Mouse (Mus musculus) layer of hippocampus, adult 11-12 months (tissue): ENCODE data around the gene Ahcyl1.
"Not testable (repeated sequence)": the region's sequence is repeated elsewhere in the genome, so short reads cannot be mapped to it uniquely, and the experiment has no call there.

Experiments
- DNase-seq: peaks from one replicate; pipeline ENCODE4 v3.0.0; 2022; ENCODE audit warnings: low spot score

The Ahcyl1 gene

GRCm38 (mm10) chr3:107695948-107696881 is at the start of gene Ahcyl1:
Gene Ahcyl1, minus strand, starts transcription at chr3:107696560.
- peak; percentile 99 for DNase-seq

- DNase-seq = no peak
Measured at GRCm38 (mm10) chr3:107746026-107746425, 49.7 kb upstream of the Ahcyl1 start.

- no peak for DNase-seq
Measured at GRCm38 (mm10) chr3:107743650-107744049, 47.3 kb upstream of the Ahcyl1 start.

GRCm38 (mm10) chr3:107743107-107743506 is 46.7 kb upstream of the Ahcyl1 start:
- DNase-seq = no peak

GRCm38 (mm10) chr3:107742071-107742710 is 45.8 kb upstream of the Ahcyl1 start:
- DNase-seq = no peak

- DNase-seq = no peak
Measured at GRCm38 (mm10) chr3:107741387-107741786, 45.0 kb upstream of the Ahcyl1 start.

GRCm38 (mm10) chr3:107740578-107741207 is 44.3 kb upstream of the Ahcyl1 start:
- DNase-seq = no peak

- no peak for DNase-seq
Measured at GRCm38 (mm10) chr3:107739966-107740365, 43.6 kb upstream of the Ahcyl1 start.

GRCm38 (mm10) chr3:107739456-107739855 is 43.1 kb upstream of the Ahcyl1 start:
- no peak for DNase-seq

- DNase-seq = no peak
Measured at GRCm38 (mm10) chr3:107738620-107739019, 42.3 kb upstream of the Ahcyl1 start.

GRCm38 (mm10) chr3:107737609-107738190 is 41.3 kb upstream of the Ahcyl1 start:
- no peak for DNase-seq

- not testable (repeated sequence) for DNase-seq
Measured at GRCm38 (mm10) chr3:107735620-107736019, 39.3 kb upstream of the Ahcyl1 start.

GRCm38 (mm10) chr3:107733329-107733728 is 37.0 kb upstream of the Ahcyl1 start:
- DNase-seq = no peak

GRCm38 (mm10) chr3:107730236-107730635 is 33.9 kb upstream of the Ahcyl1 start:
- DNase-seq = no peak

- no peak for DNase-seq
Measured at GRCm38 (mm10) chr3:107728509-107728908, 32.1 kb upstream of the Ahcyl1 start.

- no peak for DNase-seq
Measured at GRCm38 (mm10) chr3:107715971-107716370, 19.6 kb upstream of the Ahcyl1 start.

- no peak for DNase-seq
Measured at GRCm38 (mm10) chr3:107714276-107714933, 18.0 kb upstream of the Ahcyl1 start.

GRCm38 (mm10) chr3:107712081-107712480 is 15.7 kb upstream of the Ahcyl1 start:
- no peak for DNase-seq

GRCm38 (mm10) chr3:107709156-107709555 is 12.8 kb upstream of the Ahcyl1 start:
- no peak for DNase-seq

- no peak for DNase-seq
Measured at GRCm38 (mm10) chr3:107707239-107707638, 10.9 kb upstream of the Ahcyl1 start.

GRCm38 (mm10) chr3:107706164-107706563 is 9.8 kb upstream of the Ahcyl1 start:
- DNase-seq = no peak

GRCm38 (mm10) chr3:107704371-107704705 is 8.0 kb upstream of the Ahcyl1 start:
- no peak for DNase-seq
